Mouse (Mus musculus) midbrain, embryonic 16.5 days (tissue): ENCODE results near the gene Tubb4b. TPM values are rescaled to one million over a fixed set of nuclear protein-coding genes. Genes with fewer than 3 reads are reported as not detected.

Source experiments
- ATAC-seq: fragments of 200-750 bp; cut with Nextera tagmentation; 2 replicates; pipeline ENCODE4 v1.8.0; 2017; ENCODE audit warnings: moderate TSS enrichment
- H3K27ac ChIP-seq: fragments of 300-500 bp; sonication (generic); 2 replicates; pipeline ENCODE4 v1.5.1; 2014; ENCODE audit warnings: mild to moderate bottlenecking, low read length, mixed read lengths
- H3K27me3 ChIP-seq: fragments of 300-500 bp; sonication (generic); 2 replicates; pipeline ENCODE4 v1.6.1; 2014; ENCODE audit warnings: low read depth, low read length, mixed read lengths; ENCODE audit not compliant: control insufficient read depth, insufficient read depth
- H3K36me3 ChIP-seq: fragments of 300-500 bp; sonication (generic); 2 replicates; pipeline ENCODE4 v1.6.1; 2014; ENCODE audit warnings: mild to moderate bottlenecking, low read length, moderate library complexity, mixed read lengths; ENCODE audit not compliant: control insufficient read depth, insufficient read depth
- H3K4me1 ChIP-seq: fragments of 300-500 bp; sonication (generic); 2 replicates; pipeline ENCODE4 v1.6.1; 2014; ENCODE audit warnings: mild to moderate bottlenecking, low read length, mixed read lengths; ENCODE audit not compliant: control insufficient read depth, insufficient read depth
- H3K4me2 ChIP-seq: fragments of 300-500 bp; sonication (generic); 2 replicates; pipeline ENCODE4 v1.6.1; 2014; ENCODE audit warnings: mild to moderate bottlenecking, low read length, mixed read lengths
- H3K4me3 ChIP-seq: fragments of 300-500 bp; sonication (generic); 2 replicates; pipeline ENCODE4 v1.5.1; 2014; ENCODE audit warnings: low read depth, mild to moderate bottlenecking, low read length, moderate library complexity, mixed read lengths
- H3K9ac ChIP-seq: fragments of 300-500 bp; sonication (generic); 2 replicates; pipeline ENCODE4 v1.6.1; 2014; ENCODE audit warnings: low read depth, low read length, mixed read lengths
- H3K9me3 ChIP-seq: fragments of 300-500 bp; sonication (generic); replicated peaks from 2 replicates; pipeline ENCODE4 v1.6.1; 2014; ENCODE audit warnings: mild to moderate bottlenecking, low read length, mixed read lengths; ENCODE audit not compliant: control insufficient read depth, poor library complexity, severe bottlenecking
- WGBS: fragments of 180-500 bp; shearing (Covaris S2); extraction: QIAGEN DNeasy Blood & Tissue Kit; methylation state at CpG from one replicate; pipeline ENCODE4 v1.1.7; 2014; 5-methylcytosine and 5-hydroxymethylcytosine counted together
- polyA plus RNA-seq: library from polyadenylated mRNA; unstranded; fragments of >200 nt; fragmentation: Nextera tagmentation; extraction: Ambion mirVana; gene quantifications from 2 replicates; pipeline ENCODE4 v1.2.1, GENCODE M21; 2015

Gene Tubb4b
- polyA plus RNA-seq, 1 experiment from 2014 or later: 421 TPM

DNA sequence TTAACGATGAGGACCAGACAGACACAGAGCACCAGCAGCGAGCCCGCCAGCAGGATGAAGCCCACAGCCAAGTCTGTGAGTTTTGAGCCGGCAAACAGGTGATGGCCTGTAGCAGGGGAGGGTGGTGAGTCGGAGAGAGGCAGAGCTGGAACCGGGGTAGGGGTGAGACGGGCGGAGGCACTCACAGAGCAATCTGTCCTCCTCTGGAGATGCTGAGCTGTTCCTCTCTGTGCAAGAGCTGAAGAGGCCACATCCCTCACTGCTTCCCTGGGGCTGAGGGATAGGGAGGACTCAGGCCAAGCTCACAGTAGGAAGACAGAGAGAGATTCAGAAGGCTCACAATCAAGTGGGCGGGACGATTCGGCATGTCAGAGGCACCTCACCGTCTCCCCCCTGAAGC is 6.5 kb upstream of the Tubb4b start:
- Histone ChIP-seq H3K4me1 (peaks cover 4% of the 10 kb centered on the region; the same call in 1 of the 2 replicates), H3K36me3 (no peaks in the 10 kb centered on the region), H3K4me3 (no peak overlapping the region), H3K27me3 (peaks cover 7% of the 10 kb centered on the region; the same call in 1 of the 2 replicates), H3K4me2 (no peak overlapping the region), H3K27ac (no peak overlapping the region), H3K9me3 (no peaks in the 10 kb centered on the region), H3K9ac (no peak overlapping the region)
- ATAC-seq: no peak
- WGBS: 57% methylated on average over 12 of the region's 12 CpGs

GRCm38 (mm10) chr2:25230581-25230980 is 6.1 kb upstream of the Tubb4b start:
- H3K9me3 ChIP-seq: no peaks in the 10 kb centered on the region
- peaks cover 7% of the 10 kb centered on the region; the same call in 1 of the 2 replicates for H3K27me3 ChIP-seq
- no peak overlapping the region for H3K9ac ChIP-seq
- no peak overlapping the region for H3K27ac ChIP-seq
- no peaks in the 10 kb centered on the region for H3K36me3 ChIP-seq
- WGBS: 88% methylated on average over 7 of the region's 7 CpGs
- no peak overlapping the region for H3K4me2 ChIP-seq
- no peak for ATAC-seq
- peaks cover 6% of the 10 kb centered on the region for H3K4me1 ChIP-seq
- H3K4me3 ChIP-seq: no peak overlapping the region

DNA sequence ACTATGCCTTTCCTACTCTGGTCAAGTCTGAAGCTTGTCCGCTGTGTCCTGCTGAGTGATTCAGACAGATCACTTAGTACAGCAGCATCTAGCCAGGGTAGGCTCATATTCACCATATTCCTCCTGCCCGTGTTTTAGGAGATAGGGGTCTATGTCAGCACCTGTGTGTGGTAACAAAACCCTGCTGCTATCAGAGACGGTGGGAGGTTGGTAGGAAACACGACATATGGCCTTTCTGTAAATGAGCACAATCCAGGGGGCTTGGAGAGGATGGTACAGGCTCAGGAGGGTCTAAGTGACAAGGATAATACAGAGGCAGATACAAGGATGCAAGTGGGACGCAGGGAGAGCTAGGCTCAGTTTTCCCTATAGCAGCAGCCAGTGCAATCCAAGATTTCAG is 5.1 kb upstream of the Tubb4b start:
- H3K4me1 ChIP-seq: peaks cover 9% of the 10 kb centered on the region
- H3K27ac ChIP-seq: no peak overlapping the region
- H3K4me3 ChIP-seq: no peak overlapping the region
- WGBS: 83% methylated on average over 5 of the region's 5 CpGs
- no peak overlapping the region for H3K4me2 ChIP-seq
- no peaks in the 10 kb centered on the region for H3K9me3 ChIP-seq
- H3K36me3 ChIP-seq: no peaks in the 10 kb centered on the region
- peaks cover under 1% of the 10 kb centered on the region; the same call in 1 of the 2 replicates for H3K27me3 ChIP-seq
- no peak overlapping the region for H3K9ac ChIP-seq
- ATAC-seq: no peak

- H3K9ac ChIP-seq: no peak overlapping the region
- no peak overlapping the region for H3K4me2 ChIP-seq
- H3K27ac ChIP-seq: no peak overlapping the region
- H3K9me3 ChIP-seq: no peaks in the 10 kb centered on the region
- H3K27me3 ChIP-seq: no peaks in the 10 kb centered on the region; the same call in 1 of the 2 replicates
- 72% methylated on average over 6 of the region's 6 CpGs for WGBS
- peaks cover 9% of the 10 kb centered on the region for H3K4me1 ChIP-seq
- H3K36me3 ChIP-seq: no peaks in the 10 kb centered on the region
- no peak overlapping the region for H3K4me3 ChIP-seq
- no peak for ATAC-seq
Observed at GRCm38 (mm10) chr2:25228995-25229530, 4.6 kb upstream of the Tubb4b start.

DNA sequence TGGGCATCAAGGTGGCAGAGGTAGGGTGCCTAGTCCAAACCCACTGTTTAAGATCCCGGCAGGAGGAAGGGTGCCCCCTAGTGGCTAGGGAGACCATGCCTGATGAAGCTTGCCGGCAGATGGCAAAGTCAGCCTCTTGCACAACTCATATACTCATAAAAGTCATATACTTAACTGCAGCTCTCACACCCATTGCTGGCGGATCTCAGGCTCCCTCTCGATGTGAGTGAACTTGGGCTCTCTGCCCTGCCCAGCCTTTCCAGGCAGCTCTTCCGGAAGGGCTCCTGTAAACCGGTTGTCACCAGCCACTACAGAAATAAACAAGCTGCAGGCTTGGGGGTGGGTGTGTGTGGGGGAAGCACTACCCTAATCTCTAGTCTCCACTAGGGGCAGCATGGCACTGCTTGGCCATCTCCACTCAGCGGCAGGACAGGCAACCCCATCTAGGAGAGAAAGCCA is 4.0 kb upstream of the Tubb4b start:
- Histone ChIP-seq H3K27ac (peak overlapping the region; percentile 2; the same call in 1 of the 2 replicates), H3K9me3 (no peaks in the 10 kb centered on the region), H3K4me1 (peaks cover 12% of the 10 kb centered on the region), H3K36me3 (no peaks in the 10 kb centered on the region), H3K4me3 (peak overlapping the region; percentile 3; the same call in 1 of the 2 replicates), H3K27me3 (no peaks in the 10 kb centered on the region; the same call in 1 of the 2 replicates), H3K9ac (no peak overlapping the region), H3K4me2 (peak overlapping the region; percentile 25)
- ATAC-seq: no peak
- 1% methylated on average over 7 of the region's 7 CpGs for WGBS

- Histone ChIP-seq H3K4me1 (peaks cover 15% of the 10 kb centered on the region), H3K4me3 (no peak overlapping the region), H3K27ac (no peak overlapping the region), H3K9ac (no peak overlapping the region), H3K4me2 (no peak overlapping the region), H3K27me3 (no peaks in the 10 kb centered on the region; the same call in 1 of the 2 replicates), H3K9me3 (no peaks in the 10 kb centered on the region), H3K36me3 (no peaks in the 10 kb centered on the region)
- no peak for ATAC-seq
- WGBS: 90% methylated on average over 4 of the region's 4 CpGs
Observed at GRCm38 (mm10) chr2:25227406-25227805, 2.9 kb upstream of the Tubb4b start.

DNA sequence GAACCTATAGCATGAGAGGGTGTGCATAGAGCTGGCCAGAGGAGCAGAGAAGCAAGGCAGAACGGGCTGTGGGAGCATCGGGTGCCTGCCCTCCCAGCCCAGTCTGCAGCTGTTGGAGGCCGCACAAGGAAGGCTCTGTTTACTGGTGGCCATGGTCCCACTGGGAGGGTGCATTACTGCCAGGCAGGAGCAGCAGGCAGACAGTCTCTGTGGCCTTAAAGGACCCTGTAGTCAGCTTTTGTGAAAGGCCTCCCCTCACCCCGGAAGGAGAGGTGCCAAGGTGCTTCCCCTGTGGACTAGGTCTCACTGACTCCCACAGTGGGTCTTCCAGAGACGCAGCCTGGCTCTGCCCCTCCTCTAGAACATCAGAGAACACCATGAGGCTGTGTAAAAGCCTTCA is 2.4 kb upstream of the Tubb4b start:
- no peak for ATAC-seq
- 90% methylated on average over 5 of the region's 5 CpGs for WGBS
- no peak overlapping the region for H3K9ac ChIP-seq
- peaks cover 15% of the 10 kb centered on the region for H3K4me1 ChIP-seq
- H3K27me3 ChIP-seq: no peaks in the 10 kb centered on the region; the same call in 1 of the 2 replicates
- H3K4me3 ChIP-seq: no peak overlapping the region
- H3K27ac ChIP-seq: no peak overlapping the region
- H3K36me3 ChIP-seq: no peaks in the 10 kb centered on the region
- no peaks in the 10 kb centered on the region for H3K9me3 ChIP-seq
- no peak overlapping the region for H3K4me2 ChIP-seq

DNA sequence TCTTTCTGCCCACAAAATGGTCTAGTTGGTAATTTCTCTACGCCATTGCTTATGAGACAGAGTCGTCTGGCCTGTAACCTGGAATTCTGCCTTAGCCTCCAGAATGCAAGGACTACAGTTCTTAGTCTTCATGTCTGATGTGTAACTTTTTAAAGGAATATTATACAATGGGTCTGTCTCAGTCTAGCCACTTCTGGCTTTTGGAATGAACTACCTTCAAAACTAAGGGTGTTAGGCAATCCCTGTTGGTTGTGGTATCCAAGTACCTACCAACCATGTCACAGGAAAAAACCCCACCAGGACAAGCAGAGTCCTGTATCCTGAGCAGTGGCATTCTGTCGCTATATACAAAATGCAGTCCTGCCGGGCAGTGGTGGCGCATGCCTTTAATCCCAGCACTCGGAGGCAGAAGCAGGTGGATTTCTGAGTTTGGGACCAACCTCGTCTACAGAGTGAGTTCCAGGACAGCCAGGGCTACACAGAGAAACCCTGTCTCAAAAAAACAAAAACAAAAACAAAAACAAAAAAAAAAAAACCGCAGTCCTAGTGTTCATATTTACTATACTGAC is 1.4 kb upstream of the Tubb4b start:
- WGBS: 76% methylated on average over 8 of the region's 8 CpGs
- Histone ChIP-seq H3K9ac (no peak overlapping the region), H3K27ac (peak overlapping the region; percentile 97), H3K4me3 (no peak overlapping the region), H3K9me3 (no peaks in the 10 kb centered on the region), H3K36me3 (no peaks in the 10 kb centered on the region), H3K27me3 (no peaks in the 10 kb centered on the region), H3K4me1 (peaks cover 15% of the 10 kb centered on the region), H3K4me2 (peak overlapping the region; percentile 58)
- ATAC-seq: no peak
